Mouse (Mus musculus): ENCODE data around the gene Adamtsl2. TPM values are rescaled to one million over a fixed set of nuclear protein-coding genes. Genes with fewer than 3 reads are reported as not detected.

Gene Adamtsl2
- polyA plus RNA-seq, 1 experiment from 2014 or later = 10.6 TPM

- no peaks in the 10 kb centered on the region for H3K27me3 ChIP-seq (ENCODE audit: control insufficient read depth, insufficient read depth, low read depth, low read length)
- H3K4me3 ChIP-seq (ENCODE audit: low read depth, low read length) = no peak overlapping the region
- H3K4me1 ChIP-seq (ENCODE audit: control insufficient read depth, insufficient read depth, low read length) = peaks cover 6% of the 10 kb centered on the region
- no peak overlapping the region for H3K4me2 ChIP-seq (ENCODE audit: low read length)
- no peaks in the 10 kb centered on the region for H3K36me3 ChIP-seq (ENCODE audit: control insufficient read depth, insufficient read depth, low read length)
- H3K9ac ChIP-seq (ENCODE audit: low read depth, low read length) = no peak overlapping the region
- ATAC-seq = no peak
- 64% methylated on average over 4 of the region's 4 CpGs for WGBS
- no peak overlapping the region for H3K27ac ChIP-seq (ENCODE audit: low read length)
- no peaks in the 10 kb centered on the region for H3K9me3 ChIP-seq (replicated peaks; ENCODE audit: control insufficient read depth, low read length, poor library complexity, severe bottlenecking)
Measured at GRCm38 (mm10) chr2:27118452-27118851, 39.3 kb downstream of the Adamtsl2 start.

- peaks cover 6% of the 10 kb centered on the region for H3K4me1 ChIP-seq (ENCODE audit: control insufficient read depth, insufficient read depth, low read length)
- H3K27me3 ChIP-seq (ENCODE audit: control insufficient read depth, insufficient read depth, low read depth, low read length) = no peaks in the 10 kb centered on the region
- H3K4me3 ChIP-seq (ENCODE audit: low read depth, low read length) = no peak overlapping the region
- no peak overlapping the region for H3K9ac ChIP-seq (ENCODE audit: low read depth, low read length)
- no peak overlapping the region for H3K4me2 ChIP-seq (ENCODE audit: low read length)
- no peak for ATAC-seq
- no peaks in the 10 kb centered on the region for H3K9me3 ChIP-seq (replicated peaks; ENCODE audit: control insufficient read depth, low read length, poor library complexity, severe bottlenecking)
- 91% methylated on average over 2 of the region's 2 CpGs for WGBS
- H3K27ac ChIP-seq (ENCODE audit: low read length) = no peak overlapping the region
- H3K36me3 ChIP-seq (ENCODE audit: control insufficient read depth, insufficient read depth, low read length) = no peaks in the 10 kb centered on the region
Measured at GRCm38 (mm10) chr2:27119766-27120165, 40.6 kb downstream of the Adamtsl2 start.

GRCm38 (mm10) chr2:27120241-27120641 is 41.1 kb downstream of the Adamtsl2 start:
- Histone ChIP-seq H3K9me3 (replicated peaks; ENCODE audit: control insufficient read depth, low read length, poor library complexity, severe bottlenecking) (no peaks in the 10 kb centered on the region), H3K27me3 (ENCODE audit: control insufficient read depth, insufficient read depth, low read depth, low read length) (no peaks in the 10 kb centered on the region), H3K4me2 (ENCODE audit: low read length) (no peak overlapping the region), H3K9ac (ENCODE audit: low read depth, low read length) (no peak overlapping the region), H3K4me3 (ENCODE audit: low read depth, low read length) (no peak overlapping the region), H3K27ac (ENCODE audit: low read length) (no peak overlapping the region), H3K36me3 (ENCODE audit: control insufficient read depth, insufficient read depth, low read length) (no peaks in the 10 kb centered on the region), H3K4me1 (ENCODE audit: control insufficient read depth, insufficient read depth, low read length) (peaks cover 6% of the 10 kb centered on the region)
- WGBS = 77% methylated on average over 8 of the region's 8 CpGs
- ATAC-seq = no peak

- H3K27ac ChIP-seq (ENCODE audit: low read length) = no peak overlapping the region
- H3K4me2 ChIP-seq (ENCODE audit: low read length) = no peak overlapping the region
- peaks cover 6% of the 10 kb centered on the region for H3K4me1 ChIP-seq (ENCODE audit: control insufficient read depth, insufficient read depth, low read length)
- 47% methylated on average over 9 of the region's 9 CpGs for WGBS
- no peaks in the 10 kb centered on the region for H3K27me3 ChIP-seq (ENCODE audit: control insufficient read depth, insufficient read depth, low read depth, low read length)
- H3K4me3 ChIP-seq (ENCODE audit: low read depth, low read length) = no peak overlapping the region
- no peak overlapping the region for H3K9ac ChIP-seq (ENCODE audit: low read depth, low read length)
- H3K36me3 ChIP-seq (ENCODE audit: control insufficient read depth, insufficient read depth, low read length) = no peaks in the 10 kb centered on the region
- ATAC-seq = no peak
- H3K9me3 ChIP-seq (replicated peaks; ENCODE audit: control insufficient read depth, low read length, poor library complexity, severe bottlenecking) = no peaks in the 10 kb centered on the region
Measured at GRCm38 (mm10) chr2:27121626-27122355, 42.6 kb downstream of the Adamtsl2 start.

GRCm38 (mm10) chr2:27122578-27122977 is 43.4 kb downstream of the Adamtsl2 start:
- Histone ChIP-seq H3K9ac (ENCODE audit: low read depth, low read length) (no peak overlapping the region), H3K27me3 (ENCODE audit: control insufficient read depth, insufficient read depth, low read depth, low read length) (no peaks in the 10 kb centered on the region), H3K9me3 (replicated peaks; ENCODE audit: control insufficient read depth, low read length, poor library complexity, severe bottlenecking) (no peaks in the 10 kb centered on the region), H3K36me3 (ENCODE audit: control insufficient read depth, insufficient read depth, low read length) (no peaks in the 10 kb centered on the region), H3K4me2 (ENCODE audit: low read length) (no peak overlapping the region), H3K27ac (ENCODE audit: low read length) (no peak overlapping the region), H3K4me3 (ENCODE audit: low read depth, low read length) (no peak overlapping the region), H3K4me1 (ENCODE audit: control insufficient read depth, insufficient read depth, low read length) (peaks cover 6% of the 10 kb centered on the region)
- WGBS = 26% methylated on average over 9 of the region's 9 CpGs
- no peak for ATAC-seq

GRCm38 (mm10) chr2:27123121-27123520 is 43.9 kb downstream of the Adamtsl2 start:
- no peak overlapping the region for H3K9ac ChIP-seq (ENCODE audit: low read depth, low read length)
- H3K4me1 ChIP-seq (ENCODE audit: control insufficient read depth, insufficient read depth, low read length) = peaks cover 6% of the 10 kb centered on the region
- no peak overlapping the region for H3K27ac ChIP-seq (ENCODE audit: low read length)
- no peaks in the 10 kb centered on the region for H3K27me3 ChIP-seq (ENCODE audit: control insufficient read depth, insufficient read depth, low read depth, low read length)
- H3K4me2 ChIP-seq (ENCODE audit: low read length) = no peak overlapping the region
- no peak for ATAC-seq
- H3K9me3 ChIP-seq (replicated peaks; ENCODE audit: control insufficient read depth, low read length, poor library complexity, severe bottlenecking) = no peaks in the 10 kb centered on the region
- H3K4me3 ChIP-seq (ENCODE audit: low read depth, low read length) = no peak overlapping the region
- H3K36me3 ChIP-seq (ENCODE audit: control insufficient read depth, insufficient read depth, low read length) = no peaks in the 10 kb centered on the region
- WGBS = 79% methylated on average over 4 of the region's 4 CpGs

GRCm38 (mm10) chr2:27125979-27126378 is 46.8 kb downstream of the Adamtsl2 start:
- Histone ChIP-seq H3K4me2 (ENCODE audit: low read length) (no peak overlapping the region), H3K4me3 (ENCODE audit: low read depth, low read length) (no peak overlapping the region), H3K36me3 (ENCODE audit: control insufficient read depth, insufficient read depth, low read length) (no peaks in the 10 kb centered on the region), H3K9ac (ENCODE audit: low read depth, low read length) (no peak overlapping the region), H3K27ac (ENCODE audit: low read length) (no peak overlapping the region), H3K9me3 (replicated peaks; ENCODE audit: control insufficient read depth, low read length, poor library complexity, severe bottlenecking) (no peaks in the 10 kb centered on the region), H3K4me1 (ENCODE audit: control insufficient read depth, insufficient read depth, low read length) (peaks cover 6% of the 10 kb centered on the region), H3K27me3 (ENCODE audit: control insufficient read depth, insufficient read depth, low read depth, low read length) (no peaks in the 10 kb centered on the region)
- ATAC-seq = no peak
- 42% methylated on average over 10 of the region's 10 CpGs for WGBS

GRCm38 (mm10) chr2:27126496-27126895 is 47.3 kb downstream of the Adamtsl2 start:
- H3K4me1 ChIP-seq (ENCODE audit: control insufficient read depth, insufficient read depth, low read length) = peaks cover 6% of the 10 kb centered on the region
- H3K4me2 ChIP-seq (ENCODE audit: low read length) = no peak overlapping the region
- no peak overlapping the region for H3K9ac ChIP-seq (ENCODE audit: low read depth, low read length)

GRCm38 (mm10) chr2:27128990-27129389 is 49.8 kb downstream of the Adamtsl2 start:
- Histone ChIP-seq H3K9ac (ENCODE audit: low read depth, low read length) (no peak overlapping the region), H3K27ac (ENCODE audit: low read length) (no peak overlapping the region), H3K9me3 (replicated peaks; ENCODE audit: control insufficient read depth, low read length, poor library complexity, severe bottlenecking) (no peaks in the 10 kb centered on the region), H3K4me1 (ENCODE audit: control insufficient read depth, insufficient read depth, low read length) (no peaks in the 10 kb centered on the region), H3K36me3 (ENCODE audit: control insufficient read depth, insufficient read depth, low read length) (no peaks in the 10 kb centered on the region), H3K4me2 (ENCODE audit: low read length) (no peak overlapping the region), H3K4me3 (ENCODE audit: low read depth, low read length) (no peak overlapping the region), H3K27me3 (ENCODE audit: control insufficient read depth, insufficient read depth, low read depth, low read length) (no peaks in the 10 kb centered on the region)
- no peak for ATAC-seq
- WGBS = 75% methylated on average over 3 of the region's 3 CpGs

More at GRCm38 (mm10) chr2:27126496-27126895, 47.3 kb downstream of the Adamtsl2 start:
- no peak for ATAC-seq
- Histone ChIP-seq H3K36me3 (ENCODE audit: control insufficient read depth, insufficient read depth, low read length) (no peaks in the 10 kb centered on the region), H3K27ac (ENCODE audit: low read length) (no peak overlapping the region), H3K9me3 (replicated peaks; ENCODE audit: control insufficient read depth, low read length, poor library complexity, severe bottlenecking) (no peaks in the 10 kb centered on the region), H3K4me3 (ENCODE audit: low read depth, low read length) (no peak overlapping the region), H3K27me3 (ENCODE audit: control insufficient read depth, insufficient read depth, low read depth, low read length) (no peaks in the 10 kb centered on the region)
- 57% methylated on average over 4 of the region's 4 CpGs for WGBS

All from midbrain, embryonic 16.5 days (tissue).